13 mouse cellular contexts compared by ENCODE assay signal in genomic region chr11:76315785-76316444, GRCm38 (mm10).
"Had no signal": no experiment of that assay in that cellular context is flagged by ENCODE, and none has a peak within 500 bp of the region (broad histone marks: within the 10 kb centered on the region; RNA-seq: fewer than 3 reads in every experiment).

No protein-coding gene starts in this region.

- H3K27me3 ChIP-seq: liver, embryonic 12.5 days; liver, embryonic 15.5 days had no signal

- H3K4me2 ChIP-seq: liver, embryonic 12.5 days; liver, embryonic 15.5 days; midbrain, embryonic 11.5 days had no signal

- H3K27ac ChIP-seq: left cerebral cortex, adult 2 months; liver, embryonic 12.5 days; liver, embryonic 15.5 days had no signal

- H3K36me3 ChIP-seq: liver, embryonic 12.5 days; liver, embryonic 15.5 days had no signal

- ATAC-seq: liver, embryonic 12.5 days had no signal

- DNase-seq: kidney, postnatal 10 days; kidney, postnatal 36 days; layer of hippocampus, postnatal 36 days; lung, adult 18-20 months; lung, postnatal 14 days; lung, postnatal 4 days; midbrain, embryonic 14.5 days; thymus, adult 18-20 months; thymus, postnatal 36 days had no signal

- H3K4me3 ChIP-seq: left cerebral cortex, adult 2 months; liver, embryonic 12.5 days; liver, embryonic 15.5 days had no signal

- H3K9me3 ChIP-seq: liver, embryonic 12.5 days; liver, embryonic 15.5 days had no signal

- H3K9ac ChIP-seq: liver, embryonic 12.5 days; liver, embryonic 15.5 days had no signal

- H3K4me1 ChIP-seq: liver, embryonic 12.5 days had no signal
